Mouse (Mus musculus) stomach, embryonic 16.5 days (tissue): ENCODE results near the gene Wrnip1. TPM values are rescaled to one million over a fixed set of nuclear protein-coding genes. Genes with fewer than 3 reads are reported as not detected.
A peak's percentile ranks its signal among the peaks of the same experiment; 100 is the strongest.

ENCODE experiments used
- ATAC-seq: fragments of 200-750 bp; cut with Nextera tagmentation; 2 replicates; pipeline ENCODE4 v1.8.0; 2017; ENCODE audit warnings: moderate number of reproducible peaks, moderate TSS enrichment; ENCODE audit not compliant: insufficient read depth, low FRiP score
- H3K27ac ChIP-seq: fragments of 300-500 bp; sonication (generic); 2 replicates; pipeline ENCODE4 v1.5.1; 2014; ENCODE audit warnings: low read length
- H3K27me3 ChIP-seq: fragments of 300-500 bp; sonication (generic); 2 replicates; pipeline ENCODE4 v1.6.1; 2014; ENCODE audit warnings: low read length, control low read depth, mixed read lengths; ENCODE audit not compliant: control insufficient read depth, insufficient read depth
- H3K36me3 ChIP-seq: fragments of 300-500 bp; sonication (generic); 2 replicates; pipeline ENCODE4 v1.6.1; 2014; ENCODE audit warnings: low read length; ENCODE audit not compliant: control insufficient read depth, insufficient read depth
- H3K4me1 ChIP-seq: fragments of 300-500 bp; sonication (generic); 2 replicates; pipeline ENCODE4 v1.6.1; 2014; ENCODE audit warnings: low read length, control low read depth, mixed read lengths; ENCODE audit not compliant: control insufficient read depth, insufficient read depth
- H3K4me2 ChIP-seq: fragments of 300-500 bp; sonication (generic); 2 replicates; pipeline ENCODE4 v1.6.1; 2014; ENCODE audit warnings: low read depth, low read length, mixed read lengths
- H3K4me3 ChIP-seq: fragments of 300-500 bp; sonication (generic); replicated peaks from 2 replicates; pipeline ENCODE4 v1.5.1; 2014; ENCODE audit warnings: mild to moderate bottlenecking, low read length
- H3K9ac ChIP-seq: fragments of 300-500 bp; sonication (generic); 2 replicates; pipeline ENCODE4 v1.6.1; 2014; ENCODE audit warnings: low read length
- H3K9me3 ChIP-seq: fragments of 300-500 bp; sonication (generic); replicated peaks from 2 replicates; pipeline ENCODE4 v1.6.1; 2016; ENCODE audit warnings: low read length, control low read depth; ENCODE audit not compliant: control insufficient read depth
- WGBS: fragments of 180-500 bp; shearing (Covaris S2); extraction: QIAGEN DNeasy Blood & Tissue Kit; methylation state at CpG from one replicate; pipeline ENCODE4 v1.1.7; 2014; 5-methylcytosine and 5-hydroxymethylcytosine counted together
- polyA plus RNA-seq: library from polyadenylated mRNA; unstranded; fragments of >200 nt; fragmentation: Nextera tagmentation; extraction: Ambion mirVana; gene quantifications from 2 replicates; pipeline ENCODE4 v1.2.1, GENCODE M21; 2015

The Wrnip1 gene
- polyA plus RNA-seq, 1 experiment from 2014 or later: 12.7 TPM

DNA sequence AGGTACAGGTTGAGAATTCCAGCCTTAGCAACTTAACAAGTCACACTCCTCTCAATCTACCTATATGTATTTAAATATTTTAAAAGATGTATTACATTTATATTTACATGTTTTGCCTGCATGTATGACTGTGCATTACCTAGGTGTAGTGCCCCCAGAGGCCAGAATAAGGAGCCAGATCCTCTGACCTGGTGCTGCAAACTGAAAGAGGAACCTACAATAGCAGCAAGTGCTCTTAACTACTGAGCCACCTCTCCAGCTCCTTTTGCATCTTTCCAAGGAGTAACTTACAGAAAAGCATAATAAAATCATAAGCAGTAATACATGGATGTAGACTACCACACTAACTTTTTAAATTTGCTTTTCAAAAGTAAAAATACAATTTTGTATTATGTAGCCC, 979 bp upstream of the Wrnip1 start:
- no peak overlapping the region; the same call in 1 of the 2 replicates for H3K27ac ChIP-seq
- peak overlapping the region; percentile 49 for H3K4me2 ChIP-seq
- H3K4me3 ChIP-seq: peak overlapping the region; percentile 93
- H3K4me1 ChIP-seq: peaks cover 13% of the 10 kb centered on the region
- H3K9ac ChIP-seq: 0 out of 2 replicates have a peak overlapping the region, but pooled peaks have one; percentile 49
- no peak for ATAC-seq
- no peaks in the 10 kb centered on the region for H3K27me3 ChIP-seq
- no peaks in the 10 kb centered on the region for H3K9me3 ChIP-seq
- H3K36me3 ChIP-seq: no peaks in the 10 kb centered on the region

GRCm38 (mm10) chr13:32802259-32803081, 632 bp downstream of the Wrnip1 start, which contains the start of gene D930007J09Rik:
Gene D930007J09Rik (minus strand): TSS chr13:32802849.
- H3K36me3 ChIP-seq: peaks cover 7% of the 10 kb centered on the region
- H3K27me3 ChIP-seq: no peaks in the 10 kb centered on the region
- peak within 1 kb of the TSS; percentile 91 for H3K9ac ChIP-seq
- peak within 1 kb of the TSS; percentile 79 for H3K27ac ChIP-seq
- WGBS: under 1% methylated on average over 95 of the region's 95 CpGs
- ATAC-seq: peak; percentile 22
- no peaks in the 10 kb centered on the region for H3K9me3 ChIP-seq
- H3K4me2 ChIP-seq: peak within 1 kb of the TSS; percentile 87
- peaks cover 16% of the 10 kb centered on the region for H3K4me1 ChIP-seq
- H3K4me3 ChIP-seq: peak within 1 kb of the TSS; percentile 93

DNA sequence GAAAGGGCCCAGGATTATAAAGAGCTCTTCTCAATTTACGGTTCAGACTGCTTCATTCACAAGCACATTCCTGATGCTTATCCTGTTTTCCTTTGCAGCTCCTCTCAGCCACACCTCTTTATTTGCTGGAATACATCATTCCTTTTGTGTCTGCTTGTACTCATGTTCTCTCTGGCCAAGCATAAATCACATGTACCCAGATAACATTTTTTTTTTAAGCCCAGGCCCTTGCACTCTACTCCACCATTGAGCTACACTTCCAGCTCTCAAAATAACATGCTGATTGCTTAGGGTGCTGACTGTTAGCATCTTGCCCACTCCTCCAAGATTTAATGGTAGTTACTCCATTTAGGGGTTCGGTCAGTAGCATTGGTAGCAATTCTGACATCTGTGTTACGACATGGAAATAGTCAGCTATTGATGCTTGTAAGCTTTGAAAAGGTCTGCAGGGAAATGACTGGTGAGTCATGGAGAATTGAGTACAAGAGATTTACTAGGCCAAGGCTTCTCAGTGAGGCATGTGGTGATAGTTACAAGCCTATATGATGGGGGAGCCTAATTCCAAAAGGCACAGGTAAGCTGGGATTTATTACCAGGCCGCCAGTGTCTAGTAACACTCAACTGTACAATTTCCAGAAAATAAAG, 2.0 kb downstream of the Wrnip1 start:
- 73% methylated on average over 4 of the region's 4 CpGs for WGBS
- ATAC-seq: no peak

GRCm38 (mm10) chr13:32806820-32807219, 5.0 kb downstream of the Wrnip1 start:
- H3K9me3 ChIP-seq: no peaks in the 10 kb centered on the region
- peaks cover 12% of the 10 kb centered on the region for H3K36me3 ChIP-seq
- ATAC-seq: no peak
- no peak overlapping the region for H3K4me3 ChIP-seq
- H3K27ac ChIP-seq: no peak overlapping the region
- no peaks in the 10 kb centered on the region for H3K27me3 ChIP-seq
- peaks cover 16% of the 10 kb centered on the region for H3K4me1 ChIP-seq
- H3K9ac ChIP-seq: no peak overlapping the region
- 80% methylated on average over 7 of the region's 7 CpGs for WGBS
- H3K4me2 ChIP-seq: no peak overlapping the region

More for the DNA sequence above, 2.0 kb downstream of the Wrnip1 start:
- H3K9ac ChIP-seq: peak overlapping the region; percentile 46; the same call in 1 of the 2 replicates
- peaks cover 16% of the 10 kb centered on the region for H3K4me1 ChIP-seq
- peaks cover 12% of the 10 kb centered on the region for H3K36me3 ChIP-seq
- H3K4me2 ChIP-seq: peak overlapping the region; percentile 87
- peak overlapping the region; percentile 93 for H3K4me3 ChIP-seq
- H3K9me3 ChIP-seq: no peaks in the 10 kb centered on the region
- no peaks in the 10 kb centered on the region for H3K27me3 ChIP-seq
- no peak overlapping the region for H3K27ac ChIP-seq

DNA sequence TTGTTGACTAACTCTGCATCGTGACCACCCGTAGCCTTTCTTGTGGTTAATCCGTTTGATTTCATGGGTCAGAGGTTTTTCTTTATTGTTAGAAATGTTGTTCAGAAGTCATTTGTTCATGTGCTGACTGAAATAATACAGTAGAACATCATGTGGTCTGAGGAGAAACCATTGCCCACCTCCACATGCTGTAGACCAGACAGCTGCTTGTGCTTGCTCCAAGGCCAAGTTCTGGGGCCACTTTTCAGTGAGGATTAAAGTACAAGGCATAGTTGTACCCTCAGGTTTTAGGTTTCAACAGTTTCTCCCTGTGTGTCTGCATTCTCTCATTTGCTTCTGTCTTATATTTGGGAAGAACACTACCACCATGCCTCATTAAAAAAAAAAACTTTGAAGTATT, 5.8 kb downstream of the Wrnip1 start:
- H3K4me3 ChIP-seq: no peak overlapping the region
- H3K4me1 ChIP-seq: peaks cover 16% of the 10 kb centered on the region
- ATAC-seq: no peak
- no peaks in the 10 kb centered on the region for H3K9me3 ChIP-seq
- no peak overlapping the region for H3K9ac ChIP-seq
- peaks cover 12% of the 10 kb centered on the region for H3K36me3 ChIP-seq
- WGBS: 88% methylated on average over 3 of the region's 3 CpGs
- no peak overlapping the region for H3K4me2 ChIP-seq
- no peaks in the 10 kb centered on the region for H3K27me3 ChIP-seq
- no peak overlapping the region for H3K27ac ChIP-seq

DNA sequence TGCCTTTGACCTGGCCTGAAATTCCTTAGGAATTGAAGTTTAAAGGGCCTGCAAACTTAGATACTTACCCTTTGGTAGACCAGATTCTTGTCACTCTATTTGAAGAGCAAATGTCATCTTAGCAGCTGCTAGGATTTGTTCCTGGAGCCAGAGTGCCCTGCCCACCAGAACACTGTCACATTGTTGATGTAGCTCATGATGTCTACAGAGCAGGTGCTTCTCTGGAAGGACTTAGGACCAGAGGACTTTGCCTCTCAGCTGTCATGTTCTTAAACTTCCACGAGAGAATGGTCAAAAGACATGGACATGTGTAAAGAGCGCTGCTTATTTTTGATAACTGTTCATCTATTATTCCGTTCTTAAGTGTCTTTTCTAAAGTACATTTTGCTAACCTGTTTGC, 17.4 kb downstream of the Wrnip1 start:
- Histone ChIP-seq H3K27ac (no peak overlapping the region), H3K27me3 (no peaks in the 10 kb centered on the region), H3K9ac (no peak overlapping the region), H3K36me3 (peaks cover 26% of the 10 kb centered on the region; the same call in 1 of the 2 replicates), H3K4me2 (no peak overlapping the region), H3K4me3 (no peak overlapping the region), H3K9me3 (no peaks in the 10 kb centered on the region), H3K4me1 (no peaks in the 10 kb centered on the region)
- WGBS: 91% methylated on average over 3 of the region's 3 CpGs
- no peak for ATAC-seq

DNA sequence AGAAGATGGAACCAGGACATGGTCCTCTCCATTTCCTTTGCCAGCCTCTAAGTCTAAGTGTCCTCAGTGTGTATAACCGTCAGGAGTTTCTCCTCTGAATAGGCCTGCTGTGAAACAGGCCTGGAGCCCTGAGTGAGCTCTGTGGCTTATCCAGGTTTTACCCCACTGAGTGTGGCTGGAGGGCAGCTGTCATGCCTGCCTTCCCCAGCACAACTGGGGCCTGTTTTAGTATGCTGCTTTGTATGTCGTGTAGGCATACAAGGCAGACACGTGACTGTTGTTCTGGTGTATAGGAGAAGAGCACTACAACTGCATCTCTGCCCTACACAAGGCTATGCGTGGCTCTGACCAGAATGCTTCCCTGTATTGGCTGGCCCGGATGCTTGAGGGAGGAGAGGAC, 18.1 kb downstream of the Wrnip1 start:
- peaks cover 24% of the 10 kb centered on the region; the same call in 1 of the 2 replicates for H3K36me3 ChIP-seq
- H3K4me2 ChIP-seq: no peak overlapping the region
- H3K27ac ChIP-seq: no peak overlapping the region
- H3K27me3 ChIP-seq: no peaks in the 10 kb centered on the region
- no peak for ATAC-seq
- no peaks in the 10 kb centered on the region for H3K9me3 ChIP-seq
- H3K4me1 ChIP-seq: no peaks in the 10 kb centered on the region
- H3K9ac ChIP-seq: no peak overlapping the region
- no peak overlapping the region for H3K4me3 ChIP-seq
- whole genome bisulfite sequencing: 93% methylated on average over 5 of the region's 5 CpGs

DNA sequence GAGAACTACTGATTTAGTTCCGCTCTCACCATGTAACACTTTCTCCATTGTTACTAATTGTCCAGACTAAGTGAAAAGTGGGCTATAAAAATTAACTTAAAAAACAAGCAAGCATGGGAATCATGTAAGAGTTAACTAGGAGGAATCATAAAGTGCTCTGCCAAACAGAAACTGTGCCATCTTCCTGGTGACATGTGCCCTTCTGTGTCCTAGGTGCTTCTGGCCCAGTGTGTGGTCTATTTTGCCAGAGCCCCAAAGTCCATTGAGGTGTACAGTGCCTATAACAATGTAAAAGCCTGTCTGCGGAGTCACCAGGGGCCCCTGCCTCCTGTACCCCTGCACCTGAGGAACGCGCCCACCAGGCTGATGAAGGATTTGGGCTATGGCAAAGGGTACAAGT, 19.8 kb downstream of the Wrnip1 start:
- 93% methylated on average over 4 of the region's 4 CpGs for WGBS
- H3K4me1 ChIP-seq: no peaks in the 10 kb centered on the region
- H3K9ac ChIP-seq: no peak overlapping the region
- H3K27me3 ChIP-seq: no peaks in the 10 kb centered on the region
- H3K4me3 ChIP-seq: no peak overlapping the region
- H3K27ac ChIP-seq: no peak overlapping the region
- no peak for ATAC-seq
- H3K9me3 ChIP-seq: no peaks in the 10 kb centered on the region
- H3K4me2 ChIP-seq: no peak overlapping the region
- peaks cover 24% of the 10 kb centered on the region; the same call in 1 of the 2 replicates for H3K36me3 ChIP-seq

GRCm38 (mm10) chr13:32823126-32823525, 21.3 kb downstream of the Wrnip1 start:
- Histone ChIP-seq H3K27ac (no peak overlapping the region), H3K4me2 (no peak overlapping the region), H3K27me3 (no peaks in the 10 kb centered on the region), H3K9me3 (no peaks in the 10 kb centered on the region), H3K36me3 (peaks cover 14% of the 10 kb centered on the region; the same call in 1 of the 2 replicates), H3K9ac (no peak overlapping the region), H3K4me3 (no peak overlapping the region), H3K4me1 (no peaks in the 10 kb centered on the region)
- ATAC-seq: no peak
- WGBS: 81% methylated on average over 6 of the region's 6 CpGs
